Mouse (Mus musculus) gastrocnemius, adult 2 months (tissue): Measurements from ENCODE around the gene Nvl. TPM values are rescaled to one million over a fixed set of nuclear protein-coding genes. Genes with fewer than 3 reads are reported as not detected.

Experiments
- DNase-seq: peaks from one replicate; pipeline ENCODE4 v3.0.0; 2022
- H3K27ac ChIP-seq: fragments of 200-600 bp; 2 replicates; pipeline ENCODE4 v1.8.1; 2022; ENCODE audit warnings: mild to moderate bottlenecking
- H3K4me3 ChIP-seq: fragments of 200-600 bp; 2 replicates; pipeline ENCODE4 v1.8.1; 2022; ENCODE audit warnings: mild to moderate bottlenecking, moderate library complexity
- CTCF ChIP-seq: fragments of 200-600 bp; IDR thresholded peaks from 2 replicates; pipeline ENCODE4 v1.8.1; 2022; ENCODE audit warnings: antibody characterized with exemption, mild to moderate bottlenecking, moderate library complexity
- intact Hi-C: fragments of 180-260 bp; cut with DNase I; formaldehyde crosslinking; loops from one replicate; pipeline ENCODE4 v1.15.1; 2025
- long read RNA-seq, 2 experiments: library from polyadenylated mRNA; stranded (forward); transcript quantifications; one replicate each; pipeline ENCODE4 v2.0.0; 2021
- total RNA-seq, 2 experiments: library from RNA; stranded (reverse); gene quantifications; 2 replicates each; pipeline ENCODE4 v1.2.3; 2021

The Nvl gene
- 1 to 10 TPM; 8.3 to 9.5 TPM for total RNA-seq
- long read RNA-seq, experiment 1, full-length matches to known transcripts = 13 of 18 reads
- long read RNA-seq, experiment 1, partial matches to known transcripts = 1 of 18 reads
- long read RNA-seq, experiment 1, other reads (novel, unspliced or antisense) = 4 of 18 reads
- long read RNA-seq, experiment 2, full-length matches to known transcripts = 8 of 15 reads
- long read RNA-seq, experiment 2, partial matches to known transcripts = 1 of 15 reads
- long read RNA-seq, experiment 2, other reads (novel, unspliced or antisense) = 6 of 15 reads

GRCm38 (mm10) chr1:181143950-181144836 lies at the start of gene Nvl, which contains the start of gene Cnih4:
Gene Nvl, minus strand, starts transcription at chr1:181144204.
Gene Cnih4, plus strand, starts transcription at chr1:181144693.
- TF ChIP-seq CTCF = no peak; the same call in 1 of the 2 replicates
- peak; percentile 93 for DNase-seq
- intact Hi-C loops = no loop called here
- H3K4me3 ChIP-seq = peak within 1 kb of the TSS; percentile 84
- peak within 1 kb of the TSS; percentile 92 for H3K27ac ChIP-seq

GRCm38 (mm10) chr1:181188925-181189324 lies 44.9 kb upstream of the Nvl start:
- no peak overlapping the region for H3K4me3 ChIP-seq
- DNase-seq = no peak
- no peak for TF ChIP-seq CTCF
- intact Hi-C loops = no loop called here
- H3K27ac ChIP-seq = no peak overlapping the region

- H3K4me3 ChIP-seq = no peak overlapping the region
- intact Hi-C loops = no loop called here
- no peak for TF ChIP-seq CTCF
- DNase-seq = no peak
- H3K27ac ChIP-seq = no peak overlapping the region
These were observed 26.2 kb upstream of the Nvl start for GRCm38 (mm10) chr1:181170210-181170609.

- TF ChIP-seq CTCF = no peak
These were observed 24.4 kb upstream of the Nvl start for GRCm38 (mm10) chr1:181168377-181168776.

GRCm38 (mm10) chr1:181167816-181168215 lies 23.8 kb upstream of the Nvl start:
- DNase-seq = no peak

More at GRCm38 (mm10) chr1:181168377-181168776, 24.4 kb upstream of the Nvl start:
- Histone ChIP-seq H3K27ac (no peak overlapping the region), H3K4me3 (no peak overlapping the region)
- intact Hi-C loops = no loop called here
- DNase-seq = no peak

GRCm38 (mm10) chr1:181151541-181151940 lies 7.5 kb upstream of the Nvl start:
- no peak for TF ChIP-seq CTCF
- DNase-seq = no peak
- H3K27ac ChIP-seq = peak overlapping the region; percentile 84
- H3K4me3 ChIP-seq = peak overlapping the region; percentile 85
- intact Hi-C loops = loop anchor here (5.0 to 10.0 kb wide), 2 partner anchors 81 to 1133 kb away; partner anchors contain the start of gene Degs1

More at GRCm38 (mm10) chr1:181167816-181168215, 23.8 kb upstream of the Nvl start:
- intact Hi-C loops = no loop called here
- Histone ChIP-seq H3K4me3 (no peak overlapping the region), H3K27ac (no peak overlapping the region)
- no peak for TF ChIP-seq CTCF

GRCm38 (mm10) chr1:181150827-181151534 lies 7.0 kb upstream of the Nvl start:
- peak overlapping the region; percentile 85 for H3K4me3 ChIP-seq
- intact Hi-C loops = loop anchor here (5.0 to 10.0 kb wide), 2 partner anchors 81 to 1134 kb away; partner anchors contain the start of gene Degs1
- DNase-seq = peak; percentile 92
- TF ChIP-seq CTCF = no peak
- H3K27ac ChIP-seq = peak overlapping the region; percentile 84

GRCm38 (mm10) chr1:181150431-181150826 lies 6.4 kb upstream of the Nvl start:
- intact Hi-C loops = loop anchor here (5.0 to 10.0 kb wide), 2 partner anchors 82 to 1134 kb away; partner anchors contain the start of gene Degs1
- peak overlapping the region; percentile 85 for H3K4me3 ChIP-seq
- no peak overlapping the region for H3K27ac ChIP-seq
- no peak for TF ChIP-seq CTCF
- no peak for DNase-seq

- TF ChIP-seq CTCF = no peak
- intact Hi-C loops = loop anchor here (5.0 to 10.0 kb wide), 2 partner anchors 83 to 1135 kb away; partner anchors contain the start of gene Degs1
- Histone ChIP-seq H3K4me3 (no peak overlapping the region), H3K27ac (no peak overlapping the region)
- no peak for DNase-seq
These were observed 5.5 kb upstream of the Nvl start for GRCm38 (mm10) chr1:181149373-181150017.

- no peak overlapping the region for H3K4me3 ChIP-seq
- intact Hi-C loops = no loop called here
- no peak for TF ChIP-seq CTCF
- no peak for DNase-seq
- H3K27ac ChIP-seq = no peak overlapping the region
These were observed 4.5 kb upstream of the Nvl start for GRCm38 (mm10) chr1:181148540-181148939.

- H3K27ac ChIP-seq = no peak overlapping the region
- intact Hi-C loops = no loop called here
- no peak for TF ChIP-seq CTCF
- no peak overlapping the region for H3K4me3 ChIP-seq
- DNase-seq = no peak
These were observed 2.2 kb upstream of the Nvl start for GRCm38 (mm10) chr1:181146187-181146586.

- no peak for TF ChIP-seq CTCF
These were observed 962 bp upstream of the Nvl start for GRCm38 (mm10) chr1:181144966-181145365.

More at GRCm38 (mm10) chr1:181144966-181145365, 962 bp upstream of the Nvl start:
- no peak for DNase-seq
- H3K4me3 ChIP-seq = peak overlapping the region; percentile 84
- intact Hi-C loops = no loop called here
- peak overlapping the region; percentile 92 for H3K27ac ChIP-seq
